Mouse (Mus musculus) intestine, postnatal 0 days (tissue): Measurements from ENCODE around the gene Castor2. TPM values are rescaled to one million over a fixed set of nuclear protein-coding genes. Genes with fewer than 3 reads are reported as not detected.

ENCODE experiments used
- ATAC-seq: fragments of 200-750 bp; cut with Nextera tagmentation; 2 replicates; pipeline ENCODE4 v1.8.0; 2017; ENCODE audit warnings: mild to moderate bottlenecking, moderate TSS enrichment, moderate library complexity
- H3K27ac ChIP-seq: fragments of 300-500 bp; sonication (generic); 2 replicates; pipeline ENCODE4 v1.5.1; 2014; ENCODE audit warnings: mild to moderate bottlenecking, low read depth, low read length, moderate library complexity
- H3K27me3 ChIP-seq: fragments of 300-500 bp; sonication (generic); replicated peaks from 2 replicates; pipeline ENCODE4 v1.6.1; 2014; ENCODE audit warnings: low read length, mixed read lengths; ENCODE audit not compliant: control insufficient read depth, insufficient read depth
- H3K36me3 ChIP-seq: fragments of 300-500 bp; sonication (generic); 2 replicates; pipeline ENCODE4 v1.6.1; 2014; ENCODE audit warnings: mild to moderate bottlenecking, moderate library complexity; ENCODE audit not compliant: control insufficient read depth, insufficient read depth
- H3K4me1 ChIP-seq: fragments of 300-500 bp; sonication (generic); replicated peaks from 2 replicates; pipeline ENCODE4 v1.6.1; 2014; ENCODE audit warnings: antibody characterized with exemption, low read length, mixed read lengths; ENCODE audit not compliant: control insufficient read depth, insufficient read depth
- H3K4me2 ChIP-seq: fragments of 300-500 bp; sonication (generic); replicated peaks from 2 replicates; pipeline ENCODE4 v1.6.1; 2014; ENCODE audit warnings: low read depth, mild to moderate bottlenecking, moderate library complexity
- H3K4me3 ChIP-seq: fragments of 300-500 bp; sonication (generic); 2 replicates; pipeline ENCODE4 v1.5.1; 2014; ENCODE audit warnings: low read depth, low read length
- H3K9ac ChIP-seq: fragments of 300-500 bp; sonication (generic); 2 replicates; pipeline ENCODE4 v1.6.1; 2014; ENCODE audit warnings: mild to moderate bottlenecking, low read depth, low read length
- H3K9me3 ChIP-seq: fragments of 300-500 bp; sonication (generic); 2 replicates; pipeline ENCODE4 v1.6.1; 2016; ENCODE audit warnings: mixed run types; ENCODE audit not compliant: control insufficient read depth
- CTCF ChIP-seq: sonication (generic); IDR thresholded peaks from 2 replicates; pipeline ENCODE4 v1.5.1; 2016; ENCODE audit warnings: low read depth, mild to moderate bottlenecking, control low read depth, antibody characterized with exemption, moderate library complexity
- WGBS: fragments of 180-500 bp; shearing (Covaris S2); extraction: QIAGEN DNeasy Blood & Tissue Kit; methylation state at CpG from one replicate; pipeline ENCODE4 v1.1.7; 2014; 5-methylcytosine and 5-hydroxymethylcytosine counted together
- polyA plus RNA-seq: library from polyadenylated mRNA; unstranded; fragments of >200 nt; fragmentation: Nextera tagmentation; extraction: Ambion mirVana; gene quantifications from 2 replicates; pipeline ENCODE4 v1.2.1, GENCODE M21; 2015

The Castor2 gene
- polyA plus RNA-seq, 1 experiment from 2014 or later, result 24.1 TPM

- Histone ChIP-seq H3K4me1 (no peaks in the 10 kb centered on the region), H3K4me2 (no peak overlapping the region), H3K27me3 (no peaks in the 10 kb centered on the region), H3K9ac (no peak overlapping the region), H3K4me3 (no peak overlapping the region), H3K9me3 (0 out of 2 replicates have a peak, but pooled peaks cover 3% of the 10 kb centered on the region), H3K27ac (no peak overlapping the region), H3K36me3 (no peaks in the 10 kb centered on the region)
- no peak for TF ChIP-seq CTCF
- no peak for ATAC-seq
- WGBS, result 48% methylated on average over 3 of the region's 3 CpGs
These were observed 33.2 kb upstream of the Castor2 start for GRCm38 (mm10) chr5:134066261-134066660.

GRCm38 (mm10) chr5:134067924-134068323, 31.6 kb upstream of the Castor2 start:
- Histone ChIP-seq H3K4me3 (no peak overlapping the region), H3K9ac (no peak overlapping the region), H3K27ac (no peak overlapping the region), H3K4me1 (no peaks in the 10 kb centered on the region), H3K9me3 (0 out of 2 replicates have a peak, but pooled peaks cover 3% of the 10 kb centered on the region), H3K36me3 (no peaks in the 10 kb centered on the region), H3K27me3 (no peaks in the 10 kb centered on the region), H3K4me2 (no peak overlapping the region)
- ATAC-seq, result no peak
- peak; percentile 77 for TF ChIP-seq CTCF
- 15% methylated on average over 1 of the region's 1 CpGs for WGBS

GRCm38 (mm10) chr5:134073512-134074041, 25.9 kb upstream of the Castor2 start:
- no peaks in the 10 kb centered on the region for H3K36me3 ChIP-seq
- ATAC-seq, result no peak
- WGBS, result 50% methylated on average over 17 of the region's 17 CpGs
- no peak overlapping the region for H3K9ac ChIP-seq
- H3K4me3 ChIP-seq, result no peak overlapping the region
- H3K27ac ChIP-seq, result no peak overlapping the region
- no peak overlapping the region for H3K4me2 ChIP-seq
- H3K4me1 ChIP-seq, result no peaks in the 10 kb centered on the region
- H3K9me3 ChIP-seq, result 0 out of 2 replicates have a peak, but pooled peaks cover 3% of the 10 kb centered on the region
- no peak for TF ChIP-seq CTCF
- H3K27me3 ChIP-seq, result no peaks in the 10 kb centered on the region

- ATAC-seq, result no peak
- no peaks in the 10 kb centered on the region for H3K27me3 ChIP-seq
- TF ChIP-seq CTCF, result 0 out of 2 replicates have a peak, but pooled peaks have one; percentile 24
- H3K9ac ChIP-seq, result no peak overlapping the region
- H3K4me2 ChIP-seq, result no peak overlapping the region
- no peak overlapping the region for H3K27ac ChIP-seq
- H3K4me3 ChIP-seq, result no peak overlapping the region
- no peaks in the 10 kb centered on the region for H3K36me3 ChIP-seq
- no peaks in the 10 kb centered on the region for H3K4me1 ChIP-seq
- H3K9me3 ChIP-seq, result 0 out of 2 replicates have a peak, but pooled peaks cover 3% of the 10 kb centered on the region
These were observed 25.1 kb upstream of the Castor2 start for GRCm38 (mm10) chr5:134074368-134074767.

GRCm38 (mm10) chr5:134076175-134076574, 23.3 kb upstream of the Castor2 start:
- no peaks in the 10 kb centered on the region for H3K36me3 ChIP-seq
- no peaks in the 10 kb centered on the region for H3K9me3 ChIP-seq
- no peaks in the 10 kb centered on the region for H3K4me1 ChIP-seq
- H3K27ac ChIP-seq, result no peak overlapping the region
- ATAC-seq, result no peak
- 89% methylated on average over 11 of the region's 11 CpGs for WGBS
- no peaks in the 10 kb centered on the region for H3K27me3 ChIP-seq
- no peak overlapping the region for H3K9ac ChIP-seq
- no peak overlapping the region for H3K4me3 ChIP-seq
- H3K4me2 ChIP-seq, result no peak overlapping the region
- no peak for TF ChIP-seq CTCF

GRCm38 (mm10) chr5:134080685-134081548, 18.6 kb upstream of the Castor2 start:
- ATAC-seq, result no peak
- Histone ChIP-seq H3K4me3 (no peak overlapping the region), H3K27me3 (no peaks in the 10 kb centered on the region), H3K9ac (no peak overlapping the region), H3K9me3 (no peaks in the 10 kb centered on the region), H3K27ac (no peak overlapping the region), H3K4me2 (no peak overlapping the region), H3K36me3 (no peaks in the 10 kb centered on the region), H3K4me1 (no peaks in the 10 kb centered on the region)
- WGBS, result 33% methylated on average over 18 of the region's 18 CpGs
- no peak for TF ChIP-seq CTCF
